Mouse (Mus musculus): ENCODE measurements around the gene Grid1. TPM values are rescaled to one million over a fixed set of nuclear protein-coding genes. Genes with fewer than 3 reads are reported as not detected.
A peak's percentile ranks its signal among the peaks of the same experiment; 100 is the strongest.

The Grid1 gene
- polyA plus RNA-seq, 1 experiment from 2014 or later: 0.36 TPM

DNA sequence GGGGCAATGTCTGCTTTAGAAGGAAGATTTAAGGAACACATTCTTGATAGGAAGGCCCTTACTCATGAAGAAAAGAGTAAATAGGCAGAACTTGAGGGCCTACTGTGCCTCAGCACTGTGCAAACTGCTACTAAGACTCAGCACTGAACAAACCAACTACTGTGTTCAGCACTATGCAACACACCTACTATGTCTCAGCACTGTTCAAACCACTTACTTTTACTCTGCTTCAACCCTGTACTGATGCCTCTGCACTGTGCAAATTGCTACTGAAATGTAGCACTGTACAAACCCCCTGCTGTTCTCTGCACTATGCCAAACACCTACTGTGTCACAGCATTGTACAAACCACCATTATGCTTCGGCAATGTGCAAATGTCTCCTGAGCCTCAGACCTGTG is 260.0 kb downstream of the Grid1 start:
- no peak for ATAC-seq (replicated peaks; ENCODE audit: low FRiP score)
- Histone ChIP-seq H3K9ac (ENCODE audit: low read length) (no peak overlapping the region), H3K36me3 (ENCODE audit: control insufficient read depth, insufficient read depth, low read length) (no peaks in the 10 kb centered on the region), H3K27me3 (ENCODE audit: control insufficient read depth, insufficient read depth, low read length) (no peaks in the 10 kb centered on the region), H3K4me2 (ENCODE audit: low read depth, low read length, severe bottlenecking) (no peak overlapping the region), H3K4me1 (replicated peaks; ENCODE audit: control insufficient read depth, insufficient read depth, low read length) (no peaks in the 10 kb centered on the region), H3K9me3 (ENCODE audit: control insufficient read depth, low read length) (no peaks in the 10 kb centered on the region), H3K27ac (ENCODE audit: low read depth, low read length) (no peak overlapping the region), H3K4me3 (ENCODE audit: low read depth, low read length) (no peak overlapping the region)
- no peak for DNase-seq (ENCODE audit: low spot score)
- WGBS: 68% methylated on average over 1 of the region's 1 CpGs

DNA sequence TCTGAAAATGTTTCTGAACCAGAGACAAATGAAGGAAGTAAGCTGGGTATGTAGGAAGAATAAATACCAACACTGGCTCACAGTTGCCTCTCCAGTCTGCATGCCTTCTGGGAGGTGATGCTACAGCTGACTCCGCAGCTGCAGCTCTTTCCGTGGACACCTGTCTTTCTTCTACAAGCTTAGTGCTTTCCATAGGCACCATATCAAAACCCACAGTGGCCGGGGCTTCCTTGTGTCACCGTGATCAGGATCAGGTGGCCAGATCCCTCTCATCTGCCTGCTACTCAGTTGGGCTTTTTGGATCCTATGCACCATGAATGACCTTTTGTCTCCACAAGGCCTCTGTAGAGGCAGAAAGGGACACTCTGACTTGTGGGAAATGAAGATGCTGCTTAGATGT is 272.7 kb downstream of the Grid1 start:
- DNase-seq (ENCODE audit: low spot score) (no peak), ATAC-seq (replicated peaks; ENCODE audit: low FRiP score) (no peak)
- Histone ChIP-seq H3K27me3 (ENCODE audit: control insufficient read depth, insufficient read depth, low read length) (no peaks in the 10 kb centered on the region), H3K9ac (ENCODE audit: low read length) (no peak overlapping the region), H3K36me3 (ENCODE audit: control insufficient read depth, insufficient read depth, low read length) (no peaks in the 10 kb centered on the region), H3K9me3 (ENCODE audit: control insufficient read depth, low read length) (no peaks in the 10 kb centered on the region), H3K4me1 (replicated peaks; ENCODE audit: control insufficient read depth, insufficient read depth, low read length) (peaks cover 4% of the 10 kb centered on the region; the same call in 1 of the 2 replicates), H3K4me3 (ENCODE audit: low read depth, low read length) (no peak overlapping the region), H3K4me2 (ENCODE audit: low read depth, low read length, severe bottlenecking) (no peak overlapping the region), H3K27ac (ENCODE audit: low read depth, low read length) (no peak overlapping the region)
- WGBS: 90% methylated on average over 4 of the region's 4 CpGs

DNA sequence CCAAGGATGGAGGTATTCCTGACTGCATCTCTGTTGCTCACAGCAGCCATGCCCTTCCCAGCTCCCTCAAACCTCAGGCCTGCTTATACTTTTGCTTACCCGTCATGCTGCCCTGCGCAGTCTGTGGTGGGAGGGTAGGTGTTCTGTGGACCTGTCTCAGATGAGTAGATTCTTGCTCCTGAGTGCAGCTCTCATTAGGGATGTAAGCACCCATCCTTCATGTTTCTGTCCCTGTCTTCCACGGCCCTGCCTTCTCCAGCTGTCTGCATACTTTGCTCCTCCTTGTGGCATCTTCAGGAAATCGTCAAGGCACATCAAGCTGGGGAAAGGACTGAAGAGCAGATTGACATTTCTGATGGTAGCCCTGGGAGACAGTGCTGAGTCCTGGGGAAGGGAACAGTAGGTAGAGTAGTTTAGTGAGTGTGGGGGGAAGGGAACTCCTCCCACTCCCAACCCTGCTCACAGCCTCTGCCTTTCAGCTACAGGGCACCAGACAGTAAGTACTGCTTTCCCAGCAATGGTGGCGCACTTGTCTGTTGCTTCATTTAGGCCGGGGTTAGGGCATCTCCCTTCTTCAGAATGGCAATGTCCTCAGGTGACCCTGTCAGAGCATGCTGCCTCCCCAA is 273.8 kb downstream of the Grid1 start:
- H3K36me3 ChIP-seq (ENCODE audit: control insufficient read depth, insufficient read depth, low read length): no peaks in the 10 kb centered on the region
- H3K4me3 ChIP-seq (ENCODE audit: low read depth, low read length): no peak overlapping the region
- DNase-seq (ENCODE audit: low spot score) (no peak), ATAC-seq (replicated peaks; ENCODE audit: low FRiP score) (0 out of 2 replicates have a peak, but pooled peaks have one; percentile 33)
- H3K9ac ChIP-seq (ENCODE audit: low read length): no peak overlapping the region
- H3K4me2 ChIP-seq (ENCODE audit: low read depth, low read length, severe bottlenecking): no peak overlapping the region
- no peaks in the 10 kb centered on the region for H3K27me3 ChIP-seq (ENCODE audit: control insufficient read depth, insufficient read depth, low read length)
- no peaks in the 10 kb centered on the region for H3K9me3 ChIP-seq (ENCODE audit: control insufficient read depth, low read length)
- WGBS: 74% methylated on average over 6 of the region's 6 CpGs
- H3K4me1 ChIP-seq (replicated peaks; ENCODE audit: control insufficient read depth, insufficient read depth, low read length): peaks cover 4% of the 10 kb centered on the region; the same call in 1 of the 2 replicates
- H3K27ac ChIP-seq (ENCODE audit: low read depth, low read length): no peak overlapping the region

DNA sequence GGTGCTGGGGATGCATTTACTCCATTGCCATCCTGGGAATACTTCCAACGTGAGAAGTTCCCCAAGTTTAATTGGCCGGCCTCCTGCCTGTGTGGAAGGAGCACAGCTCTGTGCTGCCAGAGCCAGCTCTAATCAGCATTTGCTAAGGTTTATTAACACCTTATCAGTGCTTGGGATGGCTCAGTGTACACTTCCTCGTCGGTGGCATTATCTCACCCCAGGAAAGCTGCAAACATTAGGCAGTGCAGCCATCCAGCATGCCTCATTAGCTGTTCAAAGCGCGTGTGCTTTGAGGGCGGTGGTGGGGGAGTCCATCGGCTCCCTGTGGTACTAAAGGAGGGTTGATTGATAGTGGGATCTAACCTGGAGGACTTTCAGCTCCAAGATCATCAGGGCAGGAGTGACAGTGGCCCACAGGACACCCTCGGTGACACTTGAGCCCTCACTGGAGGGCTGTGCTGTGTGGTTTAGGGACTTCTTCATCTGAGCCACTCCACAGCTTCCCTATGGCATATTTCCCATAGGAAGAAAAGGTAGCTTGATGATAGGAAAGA is 275.7 kb downstream of the Grid1 start:
- peaks cover 4% of the 10 kb centered on the region; the same call in 1 of the 2 replicates for H3K4me1 ChIP-seq (replicated peaks; ENCODE audit: control insufficient read depth, insufficient read depth, low read length)
- H3K9me3 ChIP-seq (ENCODE audit: control insufficient read depth, low read length): no peaks in the 10 kb centered on the region
- H3K27ac ChIP-seq (ENCODE audit: low read depth, low read length): no peak overlapping the region
- no peaks in the 10 kb centered on the region for H3K27me3 ChIP-seq (ENCODE audit: control insufficient read depth, insufficient read depth, low read length)
- H3K9ac ChIP-seq (ENCODE audit: low read length): no peak overlapping the region
- no peak for DNase-seq (ENCODE audit: low spot score)
- WGBS: 25% methylated on average over 9 of the region's 9 CpGs
- no peak overlapping the region for H3K4me2 ChIP-seq (ENCODE audit: low read depth, low read length, severe bottlenecking)
- no peak overlapping the region for H3K4me3 ChIP-seq (ENCODE audit: low read depth, low read length)
- no peaks in the 10 kb centered on the region for H3K36me3 ChIP-seq (ENCODE audit: control insufficient read depth, insufficient read depth, low read length)
- ATAC-seq (replicated peaks; ENCODE audit: low FRiP score): peak; percentile 37; the same call in 1 of the 2 replicates

DNA sequence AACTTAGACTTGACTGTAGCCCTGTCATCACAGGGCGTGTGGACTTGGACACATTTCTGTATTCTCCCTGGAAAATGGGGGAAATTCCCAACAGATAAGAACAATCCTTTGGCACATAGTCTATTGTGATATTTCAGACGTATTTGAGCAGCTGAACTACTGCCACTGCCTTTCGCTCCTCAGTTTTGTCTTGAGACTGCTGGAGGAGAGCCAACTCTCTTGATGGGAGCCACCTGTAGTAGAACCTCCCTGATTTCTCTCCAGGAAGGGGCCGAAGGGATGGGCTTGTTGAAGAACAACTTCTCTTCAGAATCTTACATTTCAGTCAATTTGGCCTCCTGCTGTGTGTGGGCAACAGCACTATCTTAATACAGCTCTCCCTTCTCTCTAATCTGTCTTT is 276.2 kb downstream of the Grid1 start:
- Histone ChIP-seq H3K36me3 (ENCODE audit: control insufficient read depth, insufficient read depth, low read length) (no peaks in the 10 kb centered on the region), H3K4me1 (replicated peaks; ENCODE audit: control insufficient read depth, insufficient read depth, low read length) (peaks cover 4% of the 10 kb centered on the region; the same call in 1 of the 2 replicates), H3K4me3 (ENCODE audit: low read depth, low read length) (no peak overlapping the region), H3K9me3 (ENCODE audit: control insufficient read depth, low read length) (no peaks in the 10 kb centered on the region), H3K27ac (ENCODE audit: low read depth, low read length) (no peak overlapping the region), H3K4me2 (ENCODE audit: low read depth, low read length, severe bottlenecking) (no peak overlapping the region), H3K27me3 (ENCODE audit: control insufficient read depth, insufficient read depth, low read length) (no peaks in the 10 kb centered on the region), H3K9ac (ENCODE audit: low read length) (no peak overlapping the region)
- peak; percentile 43 for ATAC-seq (replicated peaks; ENCODE audit: low FRiP score)
- DNase-seq (ENCODE audit: low spot score): no peak
- 50% methylated on average over 4 of the region's 4 CpGs for WGBS

DNA sequence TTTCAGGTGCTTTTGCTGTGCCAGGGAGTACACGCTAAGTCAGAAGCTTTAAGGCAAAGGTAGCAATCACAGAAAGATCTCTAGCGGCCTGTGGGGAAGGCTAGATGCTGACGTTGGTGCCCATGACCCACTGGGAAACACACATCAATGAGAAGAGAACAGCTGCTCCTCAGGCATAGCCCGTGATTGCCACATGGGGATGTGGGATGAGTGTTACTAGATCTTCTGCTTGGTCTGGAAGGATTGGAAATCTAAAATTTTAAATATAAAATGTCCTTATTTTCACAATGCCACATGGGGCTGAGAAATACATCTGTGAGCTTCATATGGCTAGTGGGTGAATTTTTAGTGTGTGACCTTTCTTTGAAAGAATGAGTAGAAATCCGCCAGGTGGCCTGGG is 277.3 kb downstream of the Grid1 start:
- WGBS: 92% methylated on average over 5 of the region's 5 CpGs
- Histone ChIP-seq H3K9ac (ENCODE audit: low read length) (no peak overlapping the region), H3K36me3 (ENCODE audit: control insufficient read depth, insufficient read depth, low read length) (no peaks in the 10 kb centered on the region), H3K9me3 (ENCODE audit: control insufficient read depth, low read length) (no peaks in the 10 kb centered on the region), H3K27ac (ENCODE audit: low read depth, low read length) (no peak overlapping the region), H3K4me2 (ENCODE audit: low read depth, low read length, severe bottlenecking) (no peak overlapping the region), H3K4me1 (replicated peaks; ENCODE audit: control insufficient read depth, insufficient read depth, low read length) (peaks cover 4% of the 10 kb centered on the region; the same call in 1 of the 2 replicates), H3K27me3 (ENCODE audit: control insufficient read depth, insufficient read depth, low read length) (no peaks in the 10 kb centered on the region), H3K4me3 (ENCODE audit: low read depth, low read length) (no peak overlapping the region)
- DNase-seq (ENCODE audit: low spot score) (no peak), ATAC-seq (replicated peaks; ENCODE audit: low FRiP score) (no peak)

DNA sequence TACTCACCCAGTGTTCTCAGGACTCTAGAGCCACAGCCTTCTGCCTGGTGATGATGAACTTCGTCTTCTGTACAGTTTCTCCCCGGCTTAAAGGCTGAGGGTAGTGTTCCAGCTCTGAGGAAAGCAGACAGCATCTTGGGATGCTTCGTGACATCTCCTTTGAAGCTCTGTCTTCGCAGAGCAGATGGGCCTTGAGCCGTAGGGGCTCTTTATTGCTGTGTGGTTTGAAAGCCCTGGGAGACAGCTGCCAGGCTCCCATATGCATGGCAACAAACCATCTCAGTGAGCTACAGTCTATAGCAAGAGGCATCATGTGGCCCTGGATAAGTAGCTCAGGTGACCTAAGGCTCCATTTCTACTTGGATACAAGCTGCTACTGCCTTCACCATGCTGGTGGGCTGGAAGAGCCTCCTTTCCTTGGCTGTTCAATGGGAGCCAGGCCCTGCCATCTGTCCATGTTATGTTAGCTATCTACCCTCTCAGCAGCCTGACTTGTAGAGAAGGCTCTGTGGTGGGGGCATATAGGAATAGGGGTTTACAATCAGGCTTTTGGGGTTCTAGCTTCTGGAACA is 283.8 kb downstream of the Grid1 start:
- ATAC-seq (replicated peaks; ENCODE audit: low FRiP score) (no peak), DNase-seq (ENCODE audit: low spot score) (no peak)
- Histone ChIP-seq H3K27ac (ENCODE audit: low read depth, low read length) (no peak overlapping the region), H3K36me3 (ENCODE audit: control insufficient read depth, insufficient read depth, low read length) (no peaks in the 10 kb centered on the region), H3K4me2 (ENCODE audit: low read depth, low read length, severe bottlenecking) (no peak overlapping the region), H3K9me3 (ENCODE audit: control insufficient read depth, low read length) (no peaks in the 10 kb centered on the region), H3K4me3 (ENCODE audit: low read depth, low read length) (no peak overlapping the region), H3K4me1 (replicated peaks; ENCODE audit: control insufficient read depth, insufficient read depth, low read length) (no peaks in the 10 kb centered on the region), H3K27me3 (ENCODE audit: control insufficient read depth, insufficient read depth, low read length) (no peaks in the 10 kb centered on the region), H3K9ac (ENCODE audit: low read length) (no peak overlapping the region)
- 89% methylated on average over 5 of the region's 5 CpGs for WGBS

DNA sequence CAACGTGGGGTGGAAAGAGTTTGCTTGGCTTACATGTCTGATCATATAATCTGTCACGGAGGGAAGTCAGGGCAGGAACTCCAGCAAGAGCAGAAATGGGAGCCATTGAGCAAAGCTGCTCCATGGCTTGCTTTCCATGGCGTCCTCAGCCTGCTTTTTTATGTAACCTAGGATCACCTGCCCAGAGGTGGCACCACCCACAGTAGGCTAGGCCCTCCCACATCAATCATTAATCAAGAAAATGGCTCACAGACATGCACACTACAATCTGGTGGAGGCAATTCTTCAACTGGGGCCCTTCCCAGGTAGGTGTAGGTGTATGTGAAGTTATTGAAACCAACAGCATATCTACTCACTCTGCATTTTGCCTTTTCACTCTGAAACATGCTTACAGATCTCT is 287.7 kb downstream of the Grid1 start:
- no peak for DNase-seq (ENCODE audit: low spot score)
- Histone ChIP-seq H3K4me2 (ENCODE audit: low read depth, low read length, severe bottlenecking) (no peak overlapping the region), H3K27ac (ENCODE audit: low read depth, low read length) (no peak overlapping the region), H3K36me3 (ENCODE audit: control insufficient read depth, insufficient read depth, low read length) (no peaks in the 10 kb centered on the region), H3K4me3 (ENCODE audit: low read depth, low read length) (no peak overlapping the region), H3K9me3 (ENCODE audit: control insufficient read depth, low read length) (no peaks in the 10 kb centered on the region), H3K27me3 (ENCODE audit: control insufficient read depth, insufficient read depth, low read length) (no peaks in the 10 kb centered on the region), H3K4me1 (replicated peaks; ENCODE audit: control insufficient read depth, insufficient read depth, low read length) (no peaks in the 10 kb centered on the region), H3K9ac (ENCODE audit: low read length) (no peak overlapping the region)
- 84% methylated on average over 3 of the region's 3 CpGs for WGBS
- no peak for ATAC-seq (replicated peaks; ENCODE audit: low FRiP score)

DNA sequence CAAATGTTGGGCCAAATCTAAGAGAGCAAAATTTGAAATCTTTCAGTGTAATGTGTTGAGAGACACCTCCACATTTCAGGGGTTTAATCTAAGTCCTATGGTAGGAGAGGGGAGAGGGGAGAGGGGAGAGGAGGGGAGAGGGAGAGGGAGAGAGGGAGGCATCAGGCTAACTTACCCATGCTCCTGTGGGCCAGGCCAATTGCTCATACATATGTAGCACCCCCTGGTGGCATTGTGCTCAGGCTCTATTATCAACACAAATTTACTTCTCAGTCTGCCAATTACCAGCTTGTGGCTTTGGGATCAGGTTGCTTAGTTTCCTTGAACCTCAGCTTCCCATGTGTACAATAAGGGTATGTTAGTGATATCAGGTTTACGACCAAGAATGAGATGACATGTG is 291.0 kb downstream of the Grid1 start:
- no peak overlapping the region for H3K9ac ChIP-seq (ENCODE audit: low read length)
- no peak overlapping the region for H3K27ac ChIP-seq (ENCODE audit: low read depth, low read length)
- H3K4me3 ChIP-seq (ENCODE audit: low read depth, low read length): no peak overlapping the region
- DNase-seq (ENCODE audit: low spot score): peak; percentile 60
- H3K4me1 ChIP-seq (replicated peaks; ENCODE audit: control insufficient read depth, insufficient read depth, low read length): no peaks in the 10 kb centered on the region; the same call in 1 of the 2 replicates
- WGBS: 69% methylated on average over 1 of the region's 1 CpGs
- no peak overlapping the region for H3K4me2 ChIP-seq (ENCODE audit: low read depth, low read length, severe bottlenecking)
- no peaks in the 10 kb centered on the region for H3K27me3 ChIP-seq (ENCODE audit: control insufficient read depth, insufficient read depth, low read length)
- no peaks in the 10 kb centered on the region for H3K36me3 ChIP-seq (ENCODE audit: control insufficient read depth, insufficient read depth, low read length)
- no peaks in the 10 kb centered on the region for H3K9me3 ChIP-seq (ENCODE audit: control insufficient read depth, low read length)
- no peak for ATAC-seq (replicated peaks; ENCODE audit: low FRiP score)
